Mouse (Mus musculus) urinary bladder, postnatal 4 days (tissue): Measurements from ENCODE around the gene Tcp10b.
"Not testable (repeated sequence)": the region's sequence is repeated elsewhere in the genome, so short reads cannot be mapped to it uniquely, and the experiment has no call there.

Source experiments
- DNase-seq, 2 experiments: peaks; one replicate each; pipeline ENCODE4 v3.0.0; 2021 to 2022; ENCODE audit warnings: low spot score in 2 of 2

Gene Tcp10b

GRCm38 (mm10) chr17:13060804-13061203 lies at the start of gene Tcp10b:
TSS of gene Tcp10b (plus strand) at chr17:13061104.
- not testable (repeated sequence) for DNase-seq

GRCm38 (mm10) chr17:13013316-13013715 lies 47.6 kb upstream of the Tcp10b start:
- DNase-seq, result no peak

- not testable (repeated sequence) for DNase-seq
Observed at GRCm38 (mm10) chr17:13036627-13037192, 24.2 kb upstream of the Tcp10b start.

- DNase-seq, result peak in 1 of 2 experiments; percentile 26
Observed at GRCm38 (mm10) chr17:13043846-13044673, 16.8 kb upstream of the Tcp10b start.

GRCm38 (mm10) chr17:13052124-13052813 lies 8.6 kb upstream of the Tcp10b start, which contains the start of gene Gpr31b:
TSS of gene Gpr31b (minus strand) at chr17:13052296.
- not testable (repeated sequence) for DNase-seq

GRCm38 (mm10) chr17:13062882-13063281 lies 2.0 kb downstream of the Tcp10b start:
- not testable (repeated sequence) for DNase-seq

- DNase-seq, result not testable (repeated sequence)
Observed at GRCm38 (mm10) chr17:13067864-13068385, 7.0 kb downstream of the Tcp10b start.

GRCm38 (mm10) chr17:13069227-13069626 lies 8.3 kb downstream of the Tcp10b start:
- DNase-seq, result not testable (repeated sequence)

- DNase-seq, result not testable (repeated sequence)
Observed at GRCm38 (mm10) chr17:13091510-13091909, 30.6 kb downstream of the Tcp10b start.

GRCm38 (mm10) chr17:13092100-13092764 lies 31.3 kb downstream of the Tcp10b start:
- not testable (repeated sequence) for DNase-seq

GRCm38 (mm10) chr17:13092960-13093359 lies 32.1 kb downstream of the Tcp10b start:
- not testable (repeated sequence) for DNase-seq

- not testable (repeated sequence) for DNase-seq
Observed at GRCm38 (mm10) chr17:13106563-13106962, 45.7 kb downstream of the Tcp10b start.

GRCm38 (mm10) chr17:13112504-13113291 lies 51.8 kb downstream of the Tcp10b start:
- DNase-seq, result not testable (repeated sequence)

- not testable (repeated sequence) for DNase-seq
Observed at GRCm38 (mm10) chr17:13123308-13124038, 62.6 kb downstream of the Tcp10b start.

GRCm38 (mm10) chr17:13124241-13124640 lies 63.3 kb downstream of the Tcp10b start:
- DNase-seq, result not testable (repeated sequence)

GRCm38 (mm10) chr17:13129324-13129723 lies 68.4 kb downstream of the Tcp10b start:
- DNase-seq, result not testable (repeated sequence)

- not testable (repeated sequence) for DNase-seq
Observed at GRCm38 (mm10) chr17:13129737-13130465, 69.0 kb downstream of the Tcp10b start.

- DNase-seq, result not testable (repeated sequence)
Observed at GRCm38 (mm10) chr17:13131710-13132109, 70.8 kb downstream of the Tcp10b start, which contains the start of gene Unc93a. TSS of gene Unc93a (minus strand) at chr17:13131810.
